Mouse (Mus musculus): ENCODE data around the gene Hp1bp3. TPM values are rescaled to one million over a fixed set of nuclear protein-coding genes. Genes with fewer than 3 reads are reported as not detected.

Hp1bp3 gene
- 45.5 and 76.8 TPM in 2 replicates for polyA plus RNA-seq (2012; rRNA removed; ENCODE audit: low replicate concordance)

GRCm38 (mm10) chr4:138216200-138216890, at the start of gene Hp1bp3:
Gene Hp1bp3 (plus strand): TSS chr4:138216296.

GRCm38 (mm10) chr4:138250088-138250960, 34.2 kb downstream of the Hp1bp3 start, which contains the start of the genes Sh2d5 and Kif17:
Gene Sh2d5 (plus strand): TSS chr4:138250403.
Gene Kif17 (plus strand): TSS chr4:138250435.

Other genes starting within 250 kb of the Hp1bp3 start
- 57.1 and 73.8 TPM in 2 replicates for gene Eif4g3, start 223.3 kb upstream of the Hp1bp3 start, polyA plus RNA-seq (2012; rRNA removed; ENCODE audit: low replicate concordance)
- gene Sh2d5, start 34.1 kb downstream of the Hp1bp3 start, polyA plus RNA-seq (2012; rRNA removed; ENCODE audit: low replicate concordance), result 0.91 and 2.7 TPM in 2 replicates
- 0.59 and 0.62 TPM in 2 replicates for gene Kif17, start 34.1 kb downstream of the Hp1bp3 start, polyA plus RNA-seq (2012; rRNA removed; ENCODE audit: low replicate concordance)
- gene Ddost, start 88.4 kb downstream of the Hp1bp3 start, polyA plus RNA-seq (2012; rRNA removed; ENCODE audit: low replicate concordance), result 168 and 211 TPM in 2 replicates
- gene Pink1, start 110.0 kb downstream of the Hp1bp3 start, polyA plus RNA-seq (2012; rRNA removed; ENCODE audit: low replicate concordance), result 152 and 209 TPM in 2 replicates
- gene Cda, start 151.7 kb downstream of the Hp1bp3 start, polyA plus RNA-seq (2012; rRNA removed; ENCODE audit: low replicate concordance), result 4.0 and 4.2 TPM in 2 replicates
- 0.11 and 0.14 TPM in 2 replicates for gene Fam43b, start 180.2 kb downstream of the Hp1bp3 start, polyA plus RNA-seq (2012; rRNA removed; ENCODE audit: low replicate concordance)
- 16.9 and 17.0 TPM in 2 replicates for gene Mul1, start 218.4 kb downstream of the Hp1bp3 start, polyA plus RNA-seq (2012; rRNA removed; ENCODE audit: low replicate concordance)
- gene Camk2n1, start 238.0 kb downstream of the Hp1bp3 start, polyA plus RNA-seq (2012; rRNA removed; ENCODE audit: low replicate concordance), result 6.5 and 20.3 TPM in 2 replicates